ENCODE assay signal across 13 mouse cellular contexts in genomic region chr6:96114151-96114550, GRCm38 (mm10). TPM values are rescaled to one million over a fixed set of nuclear protein-coding genes. Genes with fewer than 3 reads are reported as not detected.
DNase-seq lines count a peak whose midpoint lies in the region; ATAC-seq and TF ChIP-seq lines count a peak whose summit lies in the region.
"Had no signal": no experiment of that assay in that cellular context is flagged by ENCODE, and none has a peak within 500 bp of the region (broad histone marks: within the 10 kb centered on the region; RNA-seq: fewer than 3 reads in every experiment).

No protein-coding gene starts in this region.

- ATAC-seq in forebrain, embryonic 16.5 days, result no peak
- ATAC-seq in intestine, embryonic 15.5 days, result no peak
- no peak for ATAC-seq in neural tube, embryonic 15.5 days (ENCODE audit: low FRiP score)

- DNase-seq in left cerebral cortex, adult 2 months (ENCODE audit: extremely low spot score in 1 of 2, low spot score in 2 of 2), result no peak
- no peak for DNase-seq in left cerebral cortex, adult 9 months (ENCODE audit: low spot score in 2 of 2)
- DNase-seq in thymus, postnatal 25 days, result no peak
- no peak for DNase-seq in heart, adult 8-10 months (ENCODE audit: low spot score)
- no peak for DNase-seq in adrenal gland, postnatal 10 days
- DNase-seq: cerebellum, postnatal 36 days; lung, postnatal 36 days had no signal

- peak overlapping the region; percentile 69 for H3K4me3 ChIP-seq in left cerebral cortex, adult 2 months
- peak overlapping the region; percentile 23 for H3K4me3 ChIP-seq in forebrain, embryonic 16.5 days (replicated peaks; ENCODE audit: low read length)
- H3K4me3 ChIP-seq in intestine, embryonic 15.5 days (replicated peaks), result no peak overlapping the region
- H3K4me3 ChIP-seq in neural tube, embryonic 15.5 days (replicated peaks), result peak overlapping the region; percentile 56

- H3K4me2 ChIP-seq in forebrain, embryonic 16.5 days (ENCODE audit: low read length), result peak overlapping the region; percentile 10; the same call in 1 of the 2 replicates
- peak overlapping the region; percentile 89 for H3K4me2 ChIP-seq in intestine, embryonic 15.5 days (replicated peaks)
- H3K4me2 ChIP-seq in neural tube, embryonic 15.5 days, result peak overlapping the region; percentile 95

- 0% methylated on average over 1 of the region's 1 CpGs for WGBS in forebrain, embryonic 16.5 days
- WGBS in intestine, embryonic 15.5 days, result 37% methylated on average over 1 of the region's 1 CpGs
- WGBS in neural tube, embryonic 15.5 days, result 18% methylated on average over 1 of the region's 1 CpGs

- no peak overlapping the region for H3K9ac ChIP-seq in forebrain, embryonic 16.5 days (replicated peaks; ENCODE audit: low read depth, low read length)
- H3K9ac ChIP-seq in intestine, embryonic 15.5 days, result no peak overlapping the region
- peak overlapping the region; percentile 40 for H3K9ac ChIP-seq in neural tube, embryonic 15.5 days (replicated peaks)

- H3K27me3 ChIP-seq in forebrain, embryonic 16.5 days (replicated peaks; ENCODE audit: control insufficient read depth, insufficient read depth, low read length), result no peaks in the 10 kb centered on the region
- H3K27me3 ChIP-seq in intestine, embryonic 15.5 days (replicated peaks), result no peaks in the 10 kb centered on the region
- no peaks in the 10 kb centered on the region for H3K27me3 ChIP-seq in neural tube, embryonic 15.5 days (replicated peaks)

- peaks cover 17% of the 10 kb centered on the region for H3K4me1 ChIP-seq in forebrain, embryonic 16.5 days (replicated peaks; ENCODE audit: control insufficient read depth, insufficient read depth, low read length)
- H3K4me1 ChIP-seq in intestine, embryonic 15.5 days (replicated peaks), result no peaks in the 10 kb centered on the region
- H3K4me1 ChIP-seq in neural tube, embryonic 15.5 days, result peaks cover 47% of the 10 kb centered on the region

- intact Hi-C loops in left cerebral cortex, adult 2 months (cut with DNase I), result loop anchor here (10.0 kb wide), 1 partner anchor 629 kb away; no protein-coding TSS in a partner anchor

- TF ChIP-seq CTCF in left cerebral cortex, adult 2 months (IDR thresholded peaks at IDR 0.05), result no peak

- H3K9me3 ChIP-seq in forebrain, embryonic 16.5 days (ENCODE audit: control insufficient read depth, low read length), result no peaks in the 10 kb centered on the region
- no peaks in the 10 kb centered on the region for H3K9me3 ChIP-seq in intestine, embryonic 15.5 days
- no peaks in the 10 kb centered on the region for H3K9me3 ChIP-seq in neural tube, embryonic 15.5 days (replicated peaks)

- peak overlapping the region; percentile 74 for H3K27ac ChIP-seq in left cerebral cortex, adult 2 months
- no peak overlapping the region for H3K27ac ChIP-seq in forebrain, embryonic 16.5 days (ENCODE audit: low read length)
- no peak overlapping the region for H3K27ac ChIP-seq in intestine, embryonic 15.5 days
- H3K27ac ChIP-seq in neural tube, embryonic 15.5 days (replicated peaks), result 0 out of 2 replicates have a peak overlapping the region, but pooled peaks have one; percentile 38

- H3K36me3 ChIP-seq in forebrain, embryonic 16.5 days (ENCODE audit: control insufficient read depth, insufficient read depth), result no peaks in the 10 kb centered on the region
- no peaks in the 10 kb centered on the region for H3K36me3 ChIP-seq in intestine, embryonic 15.5 days
- no peaks in the 10 kb centered on the region for H3K36me3 ChIP-seq in neural tube, embryonic 15.5 days

RNA-seq across cellular contexts. Expression of gene Fam19a1, which starts 1.2 kb away (rescaled TPM):
- 10 to 100 TPM; 70.4 to 80.2 TPM for total RNA-seq in left cerebral cortex, adult 2 months (2021)
- polyA plus RNA-seq in forebrain, embryonic 16.5 days (2015; fragmentation: Nextera tagmentation; extraction: Ambion mirVana), result 15.8 and 24.1 TPM in 2 replicates
- 6.0 and 6.5 TPM in 2 replicates for polyA plus RNA-seq in intestine, embryonic 15.5 days (2015; fragmentation: Nextera tagmentation; extraction: Ambion mirVana)
- polyA plus RNA-seq in neural tube, embryonic 15.5 days (2015; fragmentation: Nextera tagmentation; extraction: Ambion mirVana), result 26.0 and 37.3 TPM in 2 replicates
- not detected for total RNA-seq in heart, adult 8-10 months (2022)
- total RNA-seq in adrenal gland, postnatal 10 days (2021), result 1 to 10 TPM; 3.1 to 4.4 TPM
- polyA plus RNA-seq: liver, adult 2 months had no signal

RNA-seq across cellular contexts. Expression of gene 1700123L14Rik, which starts 51.9 kb away (rescaled TPM):
- not detected for total RNA-seq in left cerebral cortex, adult 2 months (2021)
- not detected in 2 replicates for polyA plus RNA-seq in forebrain, embryonic 16.5 days (2015; fragmentation: Nextera tagmentation; extraction: Ambion mirVana)
- not detected in 2 replicates for polyA plus RNA-seq in intestine, embryonic 15.5 days (2015; fragmentation: Nextera tagmentation; extraction: Ambion mirVana)
- polyA plus RNA-seq in neural tube, embryonic 15.5 days (2015; fragmentation: Nextera tagmentation; extraction: Ambion mirVana), result 0.13 and 0.17 TPM in 2 replicates
- total RNA-seq in heart, adult 8-10 months (2022), result not detected
- total RNA-seq in adrenal gland, postnatal 10 days (2021), result not detected
- total RNA-seq: heart, postnatal 25 days; liver, adult 2 months had no signal
- polyA plus RNA-seq: liver, adult 2 months; neural tube, embryonic 11.5 days had no signal

Comparison
In these comparisons a context has a peak if more than half of its experiments do, and no peak if none do; other contexts are left out.
1. H3K27ac ChIP-seq: peak in left cerebral cortex, adult 2 months (single experiment) and neural tube, embryonic 15.5 days (single experiment); none in forebrain, embryonic 16.5 days (single experiment) and intestine, embryonic 15.5 days (single experiment).
2. H3K4me2 ChIP-seq: peak in every context shown above with its lines; median percentile 95 in neural tube, embryonic 15.5 days; 89 in intestine, embryonic 15.5 days; 10 in forebrain, embryonic 16.5 days.
3. RNA of gene Fam19a1, which starts 1.2 kb away (total RNA-seq): 70.4 to 80.2 TPM in left cerebral cortex, adult 2 months; 3.1 to 4.4 TPM in adrenal gland, postnatal 10 days and not detected in heart, adult 8-10 months; every median in the first group is over 10 times any median in the second.